Mouse (Mus musculus) bone marrow macrophage, adult 2 months (primary cell): Measurements from ENCODE around the gene Six3.

ENCODE experiments used
- CTCF ChIP-seq: IDR thresholded peaks from 2 replicates; pipeline ENCODE4 v1.5.1; 2012; ENCODE audit warnings: low read depth, mild to moderate bottlenecking, low read length, moderate library complexity
- POLR2A ChIP-seq: IDR thresholded peaks from 2 replicates; pipeline ENCODE4 v1.6.1; 2012; ENCODE audit warnings: mild to moderate bottlenecking, low read depth, low read length, borderline replicate concordance

- TF ChIP-seq CTCF (no peak), POLR2A (no peak)
These were observed 27.6 kb upstream of the Six3 start for GRCm38 (mm10) chr17:85585779-85586178.
